Mouse (Mus musculus) embryo, embryonic 11.5 days (tissue): ENCODE measurements at regions not wholly inside any gene's neighbourhood (a gene's known extent, or its start where the extent isn't known, plus 50 kb on each side); places are given as distances from the start of the nearest gene placed in this dataset.
A peak's percentile ranks its signal among the peaks of the same experiment; 100 is the strongest.

Source experiments
- DNase-seq: peaks from one replicate; pipeline ENCODE4 v3.0.0-alpha.2; 2012; ENCODE audit warnings: low read depth, low spot score

- DNase-seq: no peak
These were observed 271.5 kb upstream of the Slc24a2 start for GRCm38 (mm10) chr4:87501791-87502190.

- DNase-seq: no peak
These were observed 270.2 kb upstream of the Slc24a2 start for GRCm38 (mm10) chr4:87500441-87500840.

- DNase-seq: no peak
These were observed 257.5 kb upstream of the Slc24a2 start for GRCm38 (mm10) chr4:87487798-87488197.

GRCm38 (mm10) chr4:87475537-87475936 is 245.3 kb upstream of the Slc24a2 start:
- DNase-seq: no peak

- DNase-seq: no peak
These were observed 243.2 kb upstream of the Slc24a2 start for GRCm38 (mm10) chr4:87473331-87474039.

- DNase-seq: no peak
These were observed 242.5 kb upstream of the Slc24a2 start for GRCm38 (mm10) chr4:87472787-87473186.

GRCm38 (mm10) chr4:87471385-87471784 is 241.1 kb upstream of the Slc24a2 start:
- no peak for DNase-seq

- no peak for DNase-seq
These were observed 237.3 kb upstream of the Slc24a2 start for GRCm38 (mm10) chr4:87467600-87467999.

- no peak for DNase-seq
These were observed 236.7 kb upstream of the Slc24a2 start for GRCm38 (mm10) chr4:87467018-87467417.

GRCm38 (mm10) chr4:87461181-87461912 is 231.1 kb upstream of the Slc24a2 start:
- no peak for DNase-seq

- DNase-seq: no peak
These were observed 225.7 kb upstream of the Slc24a2 start for GRCm38 (mm10) chr4:87455863-87456578.

GRCm38 (mm10) chr4:87452122-87452521 is 221.8 kb upstream of the Slc24a2 start:
- no peak for DNase-seq

- peak; percentile 11 for DNase-seq
These were observed 221.0 kb upstream of the Slc24a2 start for GRCm38 (mm10) chr4:87451251-87451650.

- no peak for DNase-seq
These were observed 218.1 kb upstream of the Slc24a2 start for GRCm38 (mm10) chr4:87448338-87448737.

- DNase-seq: no peak
These were observed 216.6 kb upstream of the Slc24a2 start for GRCm38 (mm10) chr4:87446856-87447255.

- no peak for DNase-seq
These were observed 203.9 kb upstream of the Slc24a2 start for GRCm38 (mm10) chr4:87434136-87434535.

- DNase-seq: no peak
These were observed 198.1 kb upstream of the Slc24a2 start for GRCm38 (mm10) chr4:87428374-87428773.

GRCm38 (mm10) chr4:87424066-87424465 is 193.8 kb upstream of the Slc24a2 start:
- DNase-seq: no peak

- DNase-seq: no peak
These were observed 192.3 kb upstream of the Slc24a2 start for GRCm38 (mm10) chr4:87422588-87422987.

- no peak for DNase-seq
These were observed 173.1 kb upstream of the Slc24a2 start for GRCm38 (mm10) chr4:87403354-87403753.

- no peak for DNase-seq
These were observed 171.9 kb upstream of the Slc24a2 start for GRCm38 (mm10) chr4:87402173-87402556.
